Comparison of ENCODE assay signal across 8 mouse cellular contexts in genomic region chr6:125071170-125071895, GRCm38 (mm10). TPM values are rescaled to one million over a fixed set of nuclear protein-coding genes. Genes with fewer than 3 reads are reported as not detected.
DNase-seq lines count a peak whose midpoint lies in the region; ATAC-seq and TF ChIP-seq lines count a peak whose summit lies in the region.

No protein-coding gene starts in this region.

- TF ChIP-seq CTCF in lung, postnatal 0 days (IDR thresholded peaks at IDR 0.05): no peak

- H3K4me3 ChIP-seq in lung, embryonic 15.5 days: no peak overlapping the region
- H3K4me3 ChIP-seq in lung, postnatal 0 days (ENCODE audit: low read depth, low read length): no peak overlapping the region
- H3K4me3 ChIP-seq in neural tube, embryonic 15.5 days (replicated peaks): no peak overlapping the region

- H3K4me2 ChIP-seq in lung, embryonic 15.5 days: no peak overlapping the region
- no peak overlapping the region for H3K4me2 ChIP-seq in lung, postnatal 0 days (replicated peaks; ENCODE audit: low read depth, low read length)
- no peak overlapping the region for H3K4me2 ChIP-seq in neural tube, embryonic 15.5 days

- no peak for DNase-seq in lung, postnatal 0 days (ENCODE audit: low spot score)
- DNase-seq in liver: peak; percentile 82
- DNase-seq in urinary bladder, postnatal 25 days (ENCODE audit: low spot score): no peak
- no peak for DNase-seq in right cerebral cortex, postnatal 14 days
- DNase-seq in gastrocnemius, postnatal 4 days (ENCODE audit: low spot score in 2 of 2): no peak

- H3K27me3 ChIP-seq in lung, embryonic 15.5 days: peaks cover 3% of the 10 kb centered on the region; the same call in 1 of the 2 replicates
- no peaks in the 10 kb centered on the region for H3K27me3 ChIP-seq in lung, postnatal 0 days (replicated peaks; ENCODE audit: insufficient read depth, low read length)
- H3K27me3 ChIP-seq in neural tube, embryonic 15.5 days (replicated peaks): no peaks in the 10 kb centered on the region

- no peak overlapping the region for H3K9ac ChIP-seq in lung, embryonic 15.5 days
- H3K9ac ChIP-seq in lung, postnatal 0 days (replicated peaks; ENCODE audit: low read depth): no peak overlapping the region
- H3K9ac ChIP-seq in neural tube, embryonic 15.5 days (replicated peaks): peak overlapping the region; percentile 6; the same call in 1 of the 2 replicates

- ATAC-seq in lung, embryonic 15.5 days (ENCODE audit: borderline replicate concordance, extremely low read depth, low FRiP score, low TSS enrichment): no peak; the same call in 1 of the 2 replicates
- no peak for ATAC-seq in lung, postnatal 0 days
- ATAC-seq in erythroid progenitor cell, adult 5-6 weeks (replicated peaks; ENCODE audit: low FRiP score, poor library complexity, severe bottlenecking): peak; percentile 81
- peak; percentile 75 for ATAC-seq in neural tube, embryonic 15.5 days (ENCODE audit: low FRiP score)

- H3K9me3 ChIP-seq in lung, embryonic 15.5 days: no peaks in the 10 kb centered on the region
- H3K9me3 ChIP-seq in lung, postnatal 0 days (ENCODE audit: low read length): no peaks in the 10 kb centered on the region
- no peaks in the 10 kb centered on the region for H3K9me3 ChIP-seq in neural tube, embryonic 15.5 days (replicated peaks)

- 79% methylated on average over 18 of the region's 18 CpGs for WGBS in lung, embryonic 15.5 days
- WGBS in lung, postnatal 0 days: 70% methylated on average over 18 of the region's 18 CpGs
- WGBS in neural tube, embryonic 15.5 days: 69% methylated on average over 18 of the region's 18 CpGs

- no peak for TF ChIP-seq EP300 in lung, postnatal 0 days (IDR thresholded peaks at IDR 0.05)

- H3K27ac ChIP-seq in lung, embryonic 15.5 days: peak overlapping the region; percentile 34
- H3K27ac ChIP-seq in lung, postnatal 0 days (ENCODE audit: low read length): no peak overlapping the region
- H3K27ac ChIP-seq in neural tube, embryonic 15.5 days (replicated peaks): peak overlapping the region; percentile 80

- peaks cover 8% of the 10 kb centered on the region; the same call in 1 of the 2 replicates for H3K4me1 ChIP-seq in lung, embryonic 15.5 days
- H3K4me1 ChIP-seq in lung, postnatal 0 days (ENCODE audit: insufficient read depth, low read depth, low read length): no peaks in the 10 kb centered on the region
- H3K4me1 ChIP-seq in neural tube, embryonic 15.5 days: peaks cover 15% of the 10 kb centered on the region

- no peaks in the 10 kb centered on the region for H3K36me3 ChIP-seq in lung, embryonic 15.5 days
- no peaks in the 10 kb centered on the region for H3K36me3 ChIP-seq in lung, postnatal 0 days (ENCODE audit: insufficient read depth, low read length)
- H3K36me3 ChIP-seq in neural tube, embryonic 15.5 days: no peaks in the 10 kb centered on the region

RNA-seq across cellular contexts. Expression of gene Lpar5, which starts 3.6 kb away (rescaled TPM):
- polyA plus RNA-seq in lung, embryonic 15.5 days (2015; fragmentation: Nextera tagmentation; extraction: Ambion mirVana): 0.38 and 0.69 TPM in 2 replicates
- polyA plus RNA-seq in lung, postnatal 0 days (2015; fragmentation: Nextera tagmentation; extraction: Ambion mirVana): 0.19 and 0.44 TPM in 2 replicates
- 3.6 and 10.9 TPM in 2 replicates for total RNA-seq in erythroid progenitor cell, adult 5-6 weeks (2015; ENCODE audit: low replicate concordance)
- not detected in 2 replicates for total RNA-seq in erythroid progenitor cell, adult 5-6 weeks (2017; ENCODE audit: low replicate concordance)
- 1.0 and 1.2 TPM in 2 replicates for polyA plus RNA-seq in neural tube, embryonic 15.5 days (2015; fragmentation: Nextera tagmentation; extraction: Ambion mirVana)
- under 1 TPM; 0.20 to 0.31 TPM for total RNA-seq in gastrocnemius, postnatal 4 days (2021)

RNA-seq across cellular contexts. Expression of gene Acrbp, which starts 21.8 kb away (rescaled TPM):
- 10.8 and 12.9 TPM in 2 replicates for polyA plus RNA-seq in lung, embryonic 15.5 days (2015; fragmentation: Nextera tagmentation; extraction: Ambion mirVana)
- polyA plus RNA-seq in lung, postnatal 0 days (2015; fragmentation: Nextera tagmentation; extraction: Ambion mirVana): 4.1 and 4.4 TPM in 2 replicates
- total RNA-seq in erythroid progenitor cell, adult 5-6 weeks (2015; ENCODE audit: low replicate concordance): 4.3 and 9.6 TPM in 2 replicates
- total RNA-seq in erythroid progenitor cell, adult 5-6 weeks (2017; ENCODE audit: low replicate concordance): 0.68 and 9.4 TPM in 2 replicates
- polyA plus RNA-seq in neural tube, embryonic 15.5 days (2015; fragmentation: Nextera tagmentation; extraction: Ambion mirVana): 17.3 and 21.5 TPM in 2 replicates
- total RNA-seq in gastrocnemius, postnatal 4 days (2021): 1 to 10 TPM; 3.9 to 4.6 TPM

RNA-seq across cellular contexts. Expression of gene Chd4, which starts 24.4 kb away (rescaled TPM):
- 68.5 and 69.3 TPM in 2 replicates for polyA plus RNA-seq in lung, embryonic 15.5 days (2015; fragmentation: Nextera tagmentation; extraction: Ambion mirVana)
- polyA plus RNA-seq in lung, postnatal 0 days (2015; fragmentation: Nextera tagmentation; extraction: Ambion mirVana): 53.5 and 59.8 TPM in 2 replicates
- total RNA-seq in erythroid progenitor cell, adult 5-6 weeks (2015; ENCODE audit: low replicate concordance): 49.0 and 64.2 TPM in 2 replicates
- 176 and 220 TPM in 2 replicates for total RNA-seq in erythroid progenitor cell, adult 5-6 weeks (2017; ENCODE audit: low replicate concordance)
- 87.5 and 93.9 TPM in 2 replicates for polyA plus RNA-seq in neural tube, embryonic 15.5 days (2015; fragmentation: Nextera tagmentation; extraction: Ambion mirVana)
- 100 to 1,000 TPM; 160 to 164 TPM for total RNA-seq in gastrocnemius, postnatal 4 days (2021)

RNA-seq across cellular contexts. Expression of gene Ing4, which starts 31.8 kb away (rescaled TPM):
- polyA plus RNA-seq in lung, embryonic 15.5 days (2015; fragmentation: Nextera tagmentation; extraction: Ambion mirVana): 138 and 149 TPM in 2 replicates
- 100 and 104 TPM in 2 replicates for polyA plus RNA-seq in lung, postnatal 0 days (2015; fragmentation: Nextera tagmentation; extraction: Ambion mirVana)
- 5.0 and 5.4 TPM in 2 replicates for total RNA-seq in erythroid progenitor cell, adult 5-6 weeks (2015; ENCODE audit: low replicate concordance)
- total RNA-seq in erythroid progenitor cell, adult 5-6 weeks (2017; ENCODE audit: low replicate concordance): 59.6 and 60.0 TPM in 2 replicates
- 129 and 133 TPM in 2 replicates for polyA plus RNA-seq in neural tube, embryonic 15.5 days (2015; fragmentation: Nextera tagmentation; extraction: Ambion mirVana)
- total RNA-seq in gastrocnemius, postnatal 4 days (2021): 10 to 100 TPM; 54.1 to 54.2 TPM

Comparison
In these comparisons a context has a peak if more than half of its experiments do, and no peak if none do; other contexts are left out.
1. ATAC-seq: peak in erythroid progenitor cell, adult 5-6 weeks (single experiment) and neural tube, embryonic 15.5 days (single experiment); none in lung, embryonic 15.5 days (single experiment) and lung, postnatal 0 days (single experiment).